Mouse (Mus musculus): ENCODE measurements around the gene Abcd3.
"Not testable (repeated sequence)": the region's sequence is repeated elsewhere in the genome, so short reads cannot be mapped to it uniquely, and the experiment has no call there.

The Abcd3 gene

GRCm38 (mm10) chr3:121818736-121819396, 3.8 kb upstream of the Abcd3 start:
- DNase-seq (ENCODE audit: low spot score) = no peak

GRCm38 (mm10) chr3:121815549-121816235, 590 bp upstream of the Abcd3 start:
- DNase-seq (ENCODE audit: low spot score) = peak; percentile 11

- DNase-seq (ENCODE audit: low spot score) = peak; percentile 33
Measured at GRCm38 (mm10) chr3:121814413-121814864, 663 bp downstream of the Abcd3 start.

- peak; percentile 3 for DNase-seq (ENCODE audit: low spot score)
Measured at GRCm38 (mm10) chr3:121813834-121814233, 1.3 kb downstream of the Abcd3 start.

DNA sequence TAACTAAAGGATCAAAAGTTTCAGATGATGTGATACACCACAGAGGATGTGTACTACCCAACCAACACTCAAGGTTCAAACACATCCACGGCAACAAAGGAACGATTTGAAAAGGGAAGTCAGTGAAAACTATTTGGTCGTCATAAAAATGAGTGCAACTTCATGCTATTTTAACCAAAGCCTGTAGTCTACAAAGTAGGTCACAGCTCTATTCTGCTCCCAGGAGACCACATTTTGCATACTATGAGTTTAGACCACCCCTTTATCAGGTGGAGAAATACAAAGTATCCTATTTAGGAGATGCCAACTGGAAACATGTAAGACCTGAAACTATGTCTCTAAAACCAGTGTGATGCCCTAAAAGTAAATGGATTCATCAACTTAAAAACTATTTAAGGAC, 6.9 kb downstream of the Abcd3 start:
- DNase-seq (ENCODE audit: low spot score) = no peak

GRCm38 (mm10) chr3:121794214-121794613, 20.9 kb downstream of the Abcd3 start:
- no peak for DNase-seq (ENCODE audit: low spot score)

DNA sequence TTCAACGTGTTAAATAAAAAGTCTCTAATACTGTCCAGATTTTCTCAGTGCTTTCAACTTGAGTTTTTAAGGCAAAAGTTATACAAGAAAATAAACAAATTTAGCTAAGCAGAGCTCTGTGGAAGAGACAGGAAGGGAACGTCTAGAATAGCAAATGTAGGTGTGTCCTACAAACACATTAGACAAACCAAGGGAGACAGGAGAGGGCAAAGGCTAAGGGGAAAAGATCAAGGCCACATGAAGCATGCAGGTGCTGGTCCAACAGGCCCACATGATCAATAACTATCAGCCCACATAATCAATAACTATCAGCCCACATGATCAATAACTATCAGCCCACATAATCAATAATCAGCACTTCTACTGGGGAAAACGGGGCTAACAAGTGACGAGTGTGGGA, 22.9 kb downstream of the Abcd3 start:
- DNase-seq (ENCODE audit: low spot score) = no peak

DNA sequence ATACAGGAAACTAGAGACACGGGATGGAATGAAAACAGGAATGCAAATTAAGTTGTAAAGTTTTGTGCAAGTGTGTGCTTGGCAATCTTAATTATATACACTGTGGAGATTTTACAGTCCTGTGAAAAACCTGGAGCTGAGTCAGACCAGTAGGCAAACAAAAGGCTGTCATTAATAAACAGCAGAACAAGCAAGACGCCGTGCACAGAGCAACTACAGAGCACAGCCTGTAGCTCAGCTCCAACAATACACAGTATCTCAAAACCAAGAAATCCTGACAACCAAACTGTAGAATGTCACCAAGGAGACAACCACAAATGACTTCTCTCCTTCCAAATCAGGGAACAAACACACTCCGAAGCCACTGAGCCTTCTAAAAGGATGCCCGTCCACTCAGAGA, 24.7 kb downstream of the Abcd3 start:
- no peak for DNase-seq (ENCODE audit: low spot score)

GRCm38 (mm10) chr3:121789790-121790189, 25.3 kb downstream of the Abcd3 start:
- no peak for DNase-seq (ENCODE audit: low spot score)

- DNase-seq (ENCODE audit: low spot score) = no peak
Measured at GRCm38 (mm10) chr3:121783020-121783419, 32.1 kb downstream of the Abcd3 start.

- peak; percentile 11 for DNase-seq (ENCODE audit: low spot score)
Measured at GRCm38 (mm10) chr3:121777943-121778342, 37.2 kb downstream of the Abcd3 start.

GRCm38 (mm10) chr3:121773336-121773735, 41.8 kb downstream of the Abcd3 start:
- DNase-seq (ENCODE audit: low spot score) = not testable (repeated sequence)

- peak; percentile 6 for DNase-seq (ENCODE audit: low spot score)
Measured at GRCm38 (mm10) chr3:121768770-121769169, 46.3 kb downstream of the Abcd3 start.

DNA sequence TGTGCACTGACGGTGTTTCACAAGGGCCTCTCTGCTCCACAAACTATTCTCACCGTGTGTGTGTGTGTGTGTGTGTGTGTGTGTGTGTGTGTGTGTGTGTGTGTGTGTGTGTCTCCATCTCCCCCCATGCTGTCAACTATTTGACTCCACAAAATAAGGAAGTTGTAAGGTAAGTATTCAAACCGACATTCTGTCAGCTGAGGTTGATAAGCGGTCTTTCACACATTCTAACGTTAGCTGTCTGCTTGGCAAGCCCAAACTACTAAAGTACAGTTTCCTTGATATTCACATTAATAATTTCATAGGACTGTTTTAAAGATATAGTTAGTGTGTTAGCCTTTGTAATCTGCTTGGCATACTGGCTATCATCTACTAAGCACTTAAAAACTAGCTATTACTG, 48.3 kb downstream of the Abcd3 start:
- DNase-seq (ENCODE audit: low spot score) = no peak

DNA sequence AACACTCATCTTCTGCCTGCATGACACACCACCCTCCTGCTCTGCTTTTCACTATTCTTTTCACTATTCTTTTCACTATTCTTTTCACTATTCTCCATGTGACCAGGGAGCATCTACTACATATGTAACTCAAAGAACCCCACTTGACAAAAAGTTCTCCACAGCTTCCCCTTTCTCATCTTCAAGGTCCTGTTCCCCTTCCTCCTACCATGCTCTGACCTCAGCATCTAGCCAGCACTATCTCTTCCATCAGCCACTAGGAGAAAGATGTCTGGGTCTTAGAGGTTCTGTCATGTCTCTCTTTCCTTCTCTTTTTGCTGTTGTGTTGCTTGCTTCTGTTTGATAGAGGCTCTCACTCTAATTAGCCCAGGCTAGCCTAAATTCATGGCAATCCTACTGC, 49.1 kb downstream of the Abcd3 start:
- DNase-seq (ENCODE audit: low spot score) = no peak

- no peak for DNase-seq (ENCODE audit: low spot score)
Measured at GRCm38 (mm10) chr3:121762056-121762852, 52.8 kb downstream of the Abcd3 start.

GRCm38 (mm10) chr3:121758373-121758772, 56.7 kb downstream of the Abcd3 start:
- no peak for DNase-seq (ENCODE audit: low spot score)

DNA sequence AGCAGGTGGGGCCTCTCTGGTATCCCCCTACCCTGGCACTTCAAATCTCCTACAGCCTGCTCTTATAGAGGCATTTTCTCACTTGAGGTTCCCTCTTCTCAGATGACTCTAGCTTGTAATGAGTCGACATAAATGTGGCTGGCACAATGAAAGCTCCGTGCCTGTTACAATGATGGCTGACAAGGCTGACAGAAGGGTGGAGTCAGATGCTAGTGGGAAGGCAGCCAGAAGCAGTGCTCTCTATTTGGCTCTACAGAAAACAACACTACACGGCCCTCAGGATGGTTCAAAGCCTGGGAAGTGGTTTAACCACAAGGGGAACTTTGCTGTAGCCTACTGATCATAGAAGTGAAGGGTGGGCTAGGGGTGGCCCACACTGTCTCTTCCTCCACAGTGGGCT, 60.0 kb downstream of the Abcd3 start:
- DNase-seq (ENCODE audit: low spot score) = no peak

- DNase-seq (ENCODE audit: low spot score) = not testable (repeated sequence)
Measured at GRCm38 (mm10) chr3:121754319-121755090, 60.6 kb downstream of the Abcd3 start.

GRCm38 (mm10) chr3:121741186-121741848, 73.8 kb downstream of the Abcd3 start:
- DNase-seq (ENCODE audit: low spot score) = not testable (repeated sequence)

- DNase-seq (ENCODE audit: low spot score) = no peak
Measured at GRCm38 (mm10) chr3:121739489-121740213, 75.5 kb downstream of the Abcd3 start.

All from c-Kit-positive CD71-positive TER-119-positive erythroid progenitor cells, embryonic 14.5 days (primary cell).